Mouse (Mus musculus) lung, postnatal 0 days (tissue): Measurements from ENCODE around the gene AC134908.4.

Experiments
- CTCF ChIP-seq: IDR thresholded peaks from 2 replicates; pipeline ENCODE4 v1.5.1; 2016; ENCODE audit warnings: antibody characterized with exemption, mild to moderate bottlenecking
- EP300 ChIP-seq: IDR thresholded peaks from 2 replicates; pipeline ENCODE4 v1.6.1; 2016; ENCODE audit warnings: antibody characterized with exemption, mild to moderate bottlenecking, control low read depth

DNA sequence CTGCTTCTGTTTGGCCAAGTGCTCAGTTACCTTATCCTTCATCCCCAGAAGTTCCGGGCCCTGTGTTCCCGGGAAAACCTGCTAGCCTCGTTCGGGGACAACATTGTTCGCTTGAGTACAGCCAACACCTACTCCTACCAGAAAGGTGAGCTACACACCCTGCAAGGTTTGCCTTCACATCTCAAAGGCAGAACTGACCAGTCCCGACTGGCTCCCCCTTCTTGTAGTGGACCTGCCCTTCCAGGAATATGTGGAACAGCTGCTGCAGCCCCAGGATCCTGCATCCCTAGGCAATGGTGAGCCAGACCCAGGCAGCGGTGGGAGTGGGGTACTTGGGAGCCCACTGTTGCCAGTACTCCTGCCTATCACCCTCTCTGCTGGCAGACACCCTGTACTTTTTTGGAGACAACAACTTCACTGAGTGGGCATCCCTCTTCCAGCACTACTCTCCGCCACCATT lies 34.1 kb upstream of the AC134908.4 start:
- TF ChIP-seq EP300 (no peak), CTCF (no peak)
